Mouse (Mus musculus) midbrain, embryonic 13.5 days (tissue): ENCODE measurements around the gene Med12. TPM values are rescaled to one million over a fixed set of nuclear protein-coding genes. Genes with fewer than 3 reads are reported as not detected.
A peak's percentile ranks its signal among the peaks of the same experiment; 100 is the strongest.

Source experiments
- ATAC-seq: fragments of 200-750 bp; cut with Nextera tagmentation; 2 replicates; pipeline ENCODE4 v1.8.0; 2017; ENCODE audit warnings: mild to moderate bottlenecking, moderate TSS enrichment, moderate library complexity
- H3K27ac ChIP-seq: fragments of 300-500 bp; sonication (generic); 2 replicates; pipeline ENCODE4 v1.5.1; 2015; ENCODE audit warnings: inconsistent platforms, mild to moderate bottlenecking, moderate library complexity
- H3K27me3 ChIP-seq: fragments of 300-500 bp; sonication (generic); 2 replicates; pipeline ENCODE4 v1.6.1; 2015; ENCODE audit warnings: mild to moderate bottlenecking, inconsistent platforms
- H3K36me3 ChIP-seq: fragments of 300-500 bp; sonication (generic); 2 replicates; pipeline ENCODE4 v1.6.1; 2015; ENCODE audit warnings: mild to moderate bottlenecking, inconsistent platforms
- H3K4me1 ChIP-seq: fragments of 300-500 bp; sonication (generic); replicated peaks from 2 replicates; pipeline ENCODE4 v1.6.1; 2015; ENCODE audit warnings: inconsistent platforms
- H3K4me2 ChIP-seq: fragments of 300-500 bp; sonication (generic); replicated peaks from 2 replicates; pipeline ENCODE4 v1.6.1; 2015; ENCODE audit warnings: moderate library complexity, mild to moderate bottlenecking, inconsistent platforms
- H3K4me3 ChIP-seq: fragments of 300-500 bp; sonication (generic); replicated peaks from 2 replicates; pipeline ENCODE4 v1.5.1; 2015; ENCODE audit warnings: mild to moderate bottlenecking, inconsistent platforms
- H3K9ac ChIP-seq: fragments of 300-500 bp; sonication (generic); replicated peaks from 2 replicates; pipeline ENCODE4 v1.6.1; 2015; ENCODE audit warnings: mild to moderate bottlenecking, inconsistent platforms
- H3K9me3 ChIP-seq: fragments of 300-500 bp; sonication (generic); 2 replicates; pipeline ENCODE4 v1.6.1; 2016; ENCODE audit warnings: mild to moderate bottlenecking, inconsistent platforms
- WGBS: fragments of 180-500 bp; shearing (Covaris S2); methylation state at CpG from one replicate; pipeline ENCODE4 v1.1.7; 2015; 5-methylcytosine and 5-hydroxymethylcytosine counted together
- polyA plus RNA-seq: library from polyadenylated mRNA; unstranded; fragments of >200 nt; fragmentation: Nextera tagmentation; extraction: Ambion mirVana; gene quantifications from 2 replicates; pipeline ENCODE4 v1.2.1, GENCODE M21; 2015

Med12 gene
- 25.6 and 33.9 TPM in 2 replicates for polyA plus RNA-seq

- H3K9ac ChIP-seq = peak within 1 kb of the TSS; percentile 72
- H3K27me3 ChIP-seq = peaks cover 2% of the 10 kb centered on the region; the same call in 1 of the 2 replicates
- peak within 1 kb of the TSS; percentile 59 for H3K4me2 ChIP-seq
- H3K9me3 ChIP-seq = no peaks in the 10 kb centered on the region
- ATAC-seq = peak; percentile 97
- 23% methylated on average over 54 of the region's 54 CpGs for WGBS
- H3K27ac ChIP-seq = peak within 1 kb of the TSS; percentile 46
- peak within 1 kb of the TSS; percentile 53 for H3K4me3 ChIP-seq
- H3K36me3 ChIP-seq = peaks cover 25% of the 10 kb centered on the region
- peaks cover 10% of the 10 kb centered on the region for H3K4me1 ChIP-seq
Observed at GRCm38 (mm10) chrX:101273875-101274738, at the start of gene Med12. TSS of gene Med12 (plus strand) at chrX:101274030.

DNA sequence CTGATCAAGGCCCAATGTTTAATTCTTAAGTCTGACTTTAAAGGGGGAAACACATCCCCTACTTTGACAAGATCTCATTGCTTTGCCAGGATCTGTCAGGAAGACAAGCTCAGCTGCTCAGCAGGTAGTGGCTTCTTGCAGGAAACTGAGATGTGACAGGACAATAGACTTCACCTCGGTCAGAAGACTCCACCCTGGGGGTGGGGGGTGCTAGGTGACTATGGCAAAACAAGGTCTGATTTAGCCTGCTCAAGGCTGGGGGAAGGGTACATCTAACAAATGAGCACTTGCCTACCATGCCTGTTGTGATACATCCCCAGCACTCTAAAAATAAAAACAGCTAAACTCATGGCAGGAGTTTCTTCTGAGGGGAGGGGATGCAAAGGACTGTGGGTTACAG is 28.8 kb upstream of the Med12 start:
- H3K36me3 ChIP-seq = no peaks in the 10 kb centered on the region
- WGBS = 21% methylated on average over 1 of the region's 1 CpGs
- no peak for ATAC-seq

GRCm38 (mm10) chrX:101253952-101254729 is 19.7 kb upstream of the Med12 start, which contains the start of gene Foxo4:
TSS of gene Foxo4 (plus strand) at chrX:101254528.
- Histone ChIP-seq H3K36me3 (no peaks in the 10 kb centered on the region), H3K4me2 (peak within 1 kb of the TSS; percentile 77), H3K9ac (peak within 1 kb of the TSS; percentile 59), H3K9me3 (no peaks in the 10 kb centered on the region), H3K27ac (no peak within 1 kb of the TSS), H3K27me3 (no peaks in the 10 kb centered on the region), H3K4me1 (peaks cover 9% of the 10 kb centered on the region), H3K4me3 (peak within 1 kb of the TSS; percentile 54)
- peak; percentile 94 for ATAC-seq
- 29% methylated on average over 46 of the region's 47 CpGs for WGBS

More for the DNA sequence above, 28.8 kb upstream of the Med12 start:
- Histone ChIP-seq H3K27ac (no peak overlapping the region), H3K4me3 (no peak overlapping the region), H3K4me1 (no peaks in the 10 kb centered on the region), H3K9me3 (no peaks in the 10 kb centered on the region), H3K27me3 (peaks cover 3% of the 10 kb centered on the region; the same call in 1 of the 2 replicates), H3K4me2 (no peak overlapping the region), H3K9ac (no peak overlapping the region)

- Histone ChIP-seq H3K36me3 (no peaks in the 10 kb centered on the region), H3K4me1 (peaks cover 9% of the 10 kb centered on the region), H3K4me2 (peak overlapping the region; percentile 77), H3K27ac (no peak overlapping the region), H3K9ac (peak overlapping the region; percentile 59), H3K27me3 (no peaks in the 10 kb centered on the region), H3K4me3 (peak overlapping the region; percentile 54), H3K9me3 (no peaks in the 10 kb centered on the region)
- WGBS = 32% methylated on average over 26 of the region's 26 CpGs
- ATAC-seq = peak; percentile 42
Observed at GRCm38 (mm10) chrX:101254740-101255139, 19.1 kb upstream of the Med12 start.

- ATAC-seq = no peak
- Histone ChIP-seq H3K4me1 (peaks cover 19% of the 10 kb centered on the region), H3K4me2 (no peak overlapping the region), H3K27me3 (no peaks in the 10 kb centered on the region), H3K4me3 (no peak overlapping the region), H3K9ac (no peak overlapping the region), H3K36me3 (no peaks in the 10 kb centered on the region), H3K9me3 (no peaks in the 10 kb centered on the region), H3K27ac (no peak overlapping the region)
- WGBS = 88% methylated on average over 13 of the region's 13 CpGs
Observed at GRCm38 (mm10) chrX:101256603-101257002, 17.2 kb upstream of the Med12 start.

DNA sequence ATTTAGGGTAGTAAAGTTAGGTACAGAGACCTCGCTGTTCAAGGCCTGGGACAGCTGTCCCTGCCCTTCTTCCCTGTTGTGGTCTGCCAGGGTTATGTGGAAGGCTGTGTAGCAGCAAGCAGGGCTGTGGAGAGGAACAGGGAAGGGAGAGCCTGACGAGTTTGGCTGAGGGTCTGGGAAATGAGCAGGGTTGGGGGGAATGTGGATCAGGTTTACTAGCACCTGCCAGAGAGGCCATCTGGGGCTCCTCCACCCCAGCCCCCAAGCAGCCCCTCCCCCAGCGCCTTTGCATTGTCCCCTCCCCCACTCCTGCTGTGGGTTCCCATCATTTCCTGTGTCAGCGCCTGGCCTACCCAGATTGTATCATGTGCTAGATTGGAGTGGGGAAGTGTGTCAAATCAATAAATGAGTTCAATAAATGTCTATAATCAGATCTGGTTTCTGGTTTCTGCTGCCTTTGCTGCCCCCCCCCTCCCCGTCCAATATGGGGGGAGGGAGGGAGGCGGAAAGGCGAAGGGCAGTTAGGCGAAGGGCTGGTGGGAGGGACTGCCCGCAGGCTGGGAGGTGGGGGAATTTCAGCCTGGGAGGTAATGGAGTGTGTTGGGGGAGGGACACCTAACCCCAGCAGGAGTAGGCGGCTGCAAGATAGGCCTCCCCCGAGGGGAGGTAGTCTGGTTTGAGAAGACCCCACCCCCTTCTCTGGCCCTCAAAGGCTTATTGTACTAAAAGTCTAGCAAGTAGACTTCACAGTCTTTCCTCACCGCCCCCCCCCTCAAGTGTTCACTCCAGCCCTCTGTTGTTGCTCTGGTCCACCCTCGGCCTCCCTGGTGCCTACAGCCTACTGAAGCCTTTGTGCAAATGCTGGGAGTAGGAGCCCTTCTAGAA is 13.1 kb upstream of the Med12 start:
- ATAC-seq = peak; percentile 62; the same call in 1 of the 2 replicates
- no peaks in the 10 kb centered on the region for H3K36me3 ChIP-seq
- no peak overlapping the region for H3K4me3 ChIP-seq
- 13% methylated on average over 12 of the region's 13 CpGs for WGBS
- H3K9ac ChIP-seq = no peak overlapping the region
- H3K27ac ChIP-seq = peak overlapping the region; percentile 77
- no peak overlapping the region for H3K4me2 ChIP-seq
- H3K4me1 ChIP-seq = peaks cover 10% of the 10 kb centered on the region
- no peaks in the 10 kb centered on the region for H3K27me3 ChIP-seq
- H3K9me3 ChIP-seq = no peaks in the 10 kb centered on the region

GRCm38 (mm10) chrX:101263892-101264291 is 9.9 kb upstream of the Med12 start, which contains the start of gene Gm614:
TSS of gene Gm614 (minus strand) at chrX:101263992.
- Histone ChIP-seq H3K36me3 (no peaks in the 10 kb centered on the region), H3K9me3 (no peaks in the 10 kb centered on the region), H3K4me3 (no peak within 1 kb of the TSS), H3K4me2 (no peak within 1 kb of the TSS), H3K4me1 (peaks cover 10% of the 10 kb centered on the region), H3K27ac (no peak within 1 kb of the TSS), H3K27me3 (peaks cover 7% of the 10 kb centered on the region; the same call in 1 of the 2 replicates), H3K9ac (no peak within 1 kb of the TSS)
- no peak for ATAC-seq
- WGBS = 92% methylated on average over 1 of the region's 1 CpGs

GRCm38 (mm10) chrX:101266631-101267030 is 7.2 kb upstream of the Med12 start:
- Histone ChIP-seq H3K27me3 (peaks cover 7% of the 10 kb centered on the region; the same call in 1 of the 2 replicates), H3K9me3 (no peaks in the 10 kb centered on the region), H3K4me3 (no peak overlapping the region), H3K4me2 (no peak overlapping the region), H3K27ac (no peak overlapping the region), H3K36me3 (no peaks in the 10 kb centered on the region), H3K4me1 (no peaks in the 10 kb centered on the region), H3K9ac (no peak overlapping the region)
- no peak for ATAC-seq
- 86% methylated on average over 6 of the region's 6 CpGs for WGBS

- Histone ChIP-seq H3K9ac (no peak within 1 kb of the TSS), H3K9me3 (no peaks in the 10 kb centered on the region), H3K27ac (no peak within 1 kb of the TSS), H3K27me3 (peaks cover 9% of the 10 kb centered on the region; the same call in 1 of the 2 replicates), H3K4me3 (no peak within 1 kb of the TSS), H3K4me2 (no peak within 1 kb of the TSS), H3K4me1 (no peaks in the 10 kb centered on the region), H3K36me3 (no peaks in the 10 kb centered on the region)
- ATAC-seq = no peak
- WGBS = 78% methylated on average over 5 of the region's 5 CpGs
Observed at GRCm38 (mm10) chrX:101268025-101268754, 5.6 kb upstream of the Med12 start, which contains the start of gene Il2rg. TSS of gene Il2rg (minus strand) at chrX:101268255.

GRCm38 (mm10) chrX:101268755-101269124 is 5.1 kb upstream of the Med12 start, which contains the start of gene Gm20489:
TSS of gene Gm20489 (minus strand) at chrX:101269023.
- H3K9me3 ChIP-seq = no peaks in the 10 kb centered on the region
- ATAC-seq = no peak
- WGBS = 68% methylated on average over 3 of the region's 3 CpGs

More at GRCm38 (mm10) chrX:101268755-101269124, 5.1 kb upstream of the Med12 start, which contains the start of gene Gm20489:
- H3K4me2 ChIP-seq = no peak within 1 kb of the TSS
- H3K4me3 ChIP-seq = no peak within 1 kb of the TSS
- no peak within 1 kb of the TSS for H3K27ac ChIP-seq
- H3K9ac ChIP-seq = no peak within 1 kb of the TSS
- H3K36me3 ChIP-seq = no peaks in the 10 kb centered on the region
- no peaks in the 10 kb centered on the region for H3K4me1 ChIP-seq
- peaks cover 10% of the 10 kb centered on the region; the same call in 1 of the 2 replicates for H3K27me3 ChIP-seq
